Mouse (Mus musculus): ENCODE measurements at regions not wholly inside any gene's neighbourhood (a gene's known extent, or its start where the extent isn't known, plus 50 kb on each side); places are given as distances from the start of the nearest gene placed in this dataset.
"Not testable (repeated sequence)": the region's sequence is repeated elsewhere in the genome, so short reads cannot be mapped to it uniquely, and the experiment has no call there.

DNA sequence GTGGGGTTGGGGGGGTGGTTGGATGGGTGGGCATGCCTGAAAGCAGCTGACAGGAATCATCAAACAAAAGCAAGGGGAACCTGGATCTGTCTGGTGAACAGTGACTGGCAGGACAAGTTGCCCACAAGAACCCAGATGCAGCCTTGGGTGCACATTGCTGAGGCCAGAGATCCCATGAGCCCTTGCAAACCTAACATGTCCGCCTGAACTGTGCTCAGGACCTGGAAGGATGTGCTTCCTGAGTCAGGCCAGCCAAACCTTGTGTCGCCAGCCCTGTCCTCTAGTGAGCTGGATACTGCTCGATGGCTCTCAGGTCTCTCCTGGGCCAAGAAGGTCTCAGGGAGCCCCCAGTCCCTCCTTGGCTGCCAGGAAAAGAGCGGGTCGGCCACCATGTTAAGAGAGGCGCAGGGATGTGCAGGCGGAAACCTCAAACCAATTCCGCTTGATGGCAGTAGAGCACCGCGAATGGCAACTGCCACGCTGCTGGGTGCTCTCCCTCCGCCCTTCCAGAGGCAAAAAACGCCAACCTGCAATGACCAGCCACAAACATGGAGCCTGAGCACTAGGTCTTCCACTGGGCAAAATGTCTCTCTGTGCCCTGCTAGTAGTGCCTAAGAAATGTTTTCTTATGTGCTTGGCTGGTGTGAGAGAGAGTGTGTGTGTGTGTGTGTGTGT lies 140.2 kb downstream of the Pls3 start:
- DNase-seq (ENCODE audit: low spot score) = peak; percentile 26

DNA sequence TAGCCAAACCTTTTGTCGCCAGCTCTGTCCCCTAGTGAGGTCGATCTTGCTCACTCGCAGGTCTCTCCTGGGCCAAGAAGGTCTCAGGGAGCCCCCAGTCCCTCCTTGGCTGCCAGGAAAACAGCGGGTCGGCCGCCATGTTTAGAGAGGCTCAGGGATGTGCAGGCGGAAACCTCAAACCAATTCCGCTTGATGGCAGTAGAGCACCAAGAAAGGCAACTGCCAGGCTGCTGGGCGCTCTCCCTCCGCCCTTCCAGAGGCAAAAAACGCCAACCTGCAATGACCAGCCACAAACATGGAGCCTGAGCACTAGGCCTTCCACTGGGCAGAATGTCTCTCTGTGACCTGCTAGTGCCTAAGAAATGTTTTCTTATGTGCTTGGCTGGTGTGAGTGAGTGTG lies 141.3 kb downstream of the Pls3 start:
- DNase-seq (ENCODE audit: low spot score) = peak; percentile 49

DNA sequence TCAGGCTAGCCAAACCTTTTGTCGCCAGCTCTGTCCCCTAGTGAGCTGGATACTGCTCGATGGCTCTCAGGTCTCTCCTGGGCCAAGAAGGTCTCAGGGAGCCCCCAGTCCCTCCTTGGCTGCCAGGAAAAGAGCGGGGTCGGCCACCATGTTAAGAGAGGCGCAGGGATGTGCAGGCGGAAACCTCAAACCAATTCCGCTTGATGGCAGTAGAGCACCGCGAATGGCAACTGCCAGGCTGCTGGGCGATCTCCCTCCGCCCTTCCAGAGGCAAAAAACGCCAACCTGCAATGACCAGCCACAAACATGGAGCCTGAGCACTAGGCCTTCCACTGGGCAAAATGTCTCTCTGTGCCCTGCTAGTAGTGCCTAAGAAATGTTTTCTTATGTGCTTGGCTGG lies 145.2 kb downstream of the Pls3 start:
- DNase-seq (ENCODE audit: low spot score) = not testable (repeated sequence)

DNA sequence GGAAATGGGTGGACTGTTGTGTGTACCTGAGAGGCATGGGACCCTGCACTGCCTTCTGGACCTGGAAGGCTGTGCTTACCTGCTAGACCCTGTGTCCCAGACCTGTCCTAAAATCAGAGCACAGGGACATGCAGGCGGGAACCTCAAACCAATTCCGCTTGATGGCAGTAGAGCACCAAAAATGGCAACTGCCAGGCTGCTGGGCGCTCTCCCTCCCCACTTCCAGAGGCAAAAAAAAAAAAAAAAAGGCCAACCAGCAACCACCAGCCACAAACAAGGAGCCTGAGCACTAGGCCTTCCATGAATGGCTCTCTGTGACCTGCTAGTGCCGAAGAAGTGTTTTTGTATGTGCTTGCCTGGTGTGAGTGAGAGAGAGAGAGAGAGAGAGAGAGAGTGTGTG lies 146.5 kb downstream of the Pls3 start:
- DNase-seq (ENCODE audit: low spot score) = no peak

DNA sequence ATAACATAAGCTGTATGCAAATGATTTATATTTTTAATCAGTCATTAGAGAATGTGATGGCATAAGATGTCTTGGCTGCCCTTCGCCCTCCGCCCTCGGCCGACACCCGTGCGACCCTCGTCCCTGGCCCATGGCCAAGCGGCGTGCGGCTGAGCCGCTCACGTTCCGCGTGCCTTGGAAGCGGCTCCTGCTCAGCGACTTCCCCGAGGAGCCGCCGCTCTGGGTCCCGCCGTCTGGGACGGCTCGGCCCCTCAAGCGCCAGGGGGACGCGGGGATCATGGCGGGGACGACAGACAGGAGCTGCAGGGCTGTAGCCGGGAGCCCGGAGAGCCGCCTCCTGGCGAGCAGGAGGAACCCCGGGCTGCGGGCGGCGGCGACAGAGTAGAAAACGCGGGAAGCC lies 145.5 kb upstream of the Rab39b start:
- not testable (repeated sequence) for DNase-seq (ENCODE audit: low spot score)

DNA sequence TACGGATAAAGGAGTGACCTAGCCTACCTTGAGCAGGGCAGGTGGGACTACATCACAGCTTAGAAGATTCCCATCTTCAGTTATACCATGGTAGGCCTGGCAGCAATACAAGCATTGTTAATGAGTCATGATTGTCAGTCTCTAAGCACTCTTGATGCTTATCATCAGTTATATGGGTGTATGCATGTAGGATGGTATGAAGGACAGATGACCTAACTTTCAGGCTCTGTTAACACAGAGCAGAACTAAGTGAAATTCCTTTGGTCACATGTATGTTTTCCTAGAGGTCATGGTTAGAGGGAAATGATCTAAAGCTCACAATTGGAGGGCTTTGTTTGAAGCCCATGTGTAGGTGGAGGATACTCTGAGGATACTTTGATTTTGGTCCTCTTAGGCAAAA lies 121.9 kb upstream of the Rab39b start:
- DNase-seq (ENCODE audit: low spot score) = no peak

DNA sequence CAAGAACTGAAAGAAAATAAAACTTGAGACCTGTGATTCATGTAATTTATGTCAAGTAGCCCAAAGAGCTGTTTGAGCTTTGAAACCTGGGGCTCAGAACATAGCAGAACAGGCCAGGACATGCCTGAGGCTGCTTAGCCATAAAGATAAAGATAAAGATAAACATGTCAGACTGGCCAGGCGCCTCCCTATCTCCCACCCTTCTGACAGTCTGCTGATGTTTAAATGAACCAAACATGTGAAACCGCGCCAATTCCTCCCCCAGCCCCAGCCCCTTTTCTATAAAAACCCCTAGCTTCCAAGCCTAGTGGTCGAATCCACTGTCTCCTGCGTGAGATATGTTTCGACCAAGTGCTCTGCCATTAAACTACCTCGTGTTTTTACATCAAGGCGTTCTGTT lies 97.2 kb upstream of the Rab39b start:
- DNase-seq (ENCODE audit: low spot score) = not testable (repeated sequence)

DNA sequence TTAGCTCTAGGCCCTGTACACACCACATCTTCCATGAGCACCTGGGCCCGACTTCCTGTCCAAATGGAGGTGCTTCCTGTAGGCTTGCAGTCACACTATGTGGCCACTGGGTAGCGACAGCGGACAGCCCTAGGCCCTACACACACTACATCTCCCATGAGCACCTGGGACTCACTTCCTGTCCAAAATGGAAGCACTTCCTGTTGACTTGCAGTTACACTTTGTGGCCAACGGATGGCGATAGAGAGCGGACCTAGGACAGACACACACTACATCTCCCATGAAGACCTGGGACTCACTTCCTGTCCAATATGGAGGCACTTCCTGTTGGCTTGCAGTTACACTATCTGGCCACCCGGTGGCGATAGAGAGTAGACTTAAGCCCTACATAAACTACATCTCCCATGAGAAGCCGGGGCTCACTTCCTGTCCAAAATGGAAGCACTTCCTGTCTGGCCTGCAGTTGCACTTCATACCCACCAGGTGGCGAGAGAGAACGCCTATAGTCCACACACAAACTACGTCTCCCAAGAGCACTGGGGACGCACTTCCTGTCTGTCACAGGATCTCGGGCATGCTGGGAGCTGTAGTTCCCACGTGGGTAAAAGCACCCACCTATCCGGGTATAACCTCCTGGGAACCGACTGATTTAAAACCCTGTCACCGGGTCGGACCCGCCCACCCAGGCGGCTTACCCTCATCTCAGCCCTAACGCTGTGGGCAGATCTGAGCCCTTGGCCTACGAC lies 96.1 kb upstream of the Rab39b start:
- DNase-seq (ENCODE audit: low spot score) = peak; percentile 95

DNA sequence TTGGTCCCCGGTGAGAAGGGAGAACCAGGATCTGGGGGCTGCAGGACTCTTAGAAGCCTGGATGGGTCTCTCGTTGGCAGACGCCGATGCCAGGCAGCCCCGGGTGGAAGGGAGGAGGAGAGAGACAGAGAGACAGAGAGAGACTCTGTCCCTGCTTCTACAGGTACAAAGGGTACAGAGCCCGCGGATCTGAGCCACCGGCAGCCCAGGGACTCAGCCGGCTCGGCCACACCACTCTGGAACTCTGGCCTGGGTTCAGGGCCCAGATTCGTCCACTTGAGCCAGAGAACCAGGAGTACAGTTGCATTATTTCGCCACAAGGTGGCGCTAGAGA lies 95.5 kb upstream of the Rab39b start:
- no peak for DNase-seq (ENCODE audit: low spot score)

DNA sequence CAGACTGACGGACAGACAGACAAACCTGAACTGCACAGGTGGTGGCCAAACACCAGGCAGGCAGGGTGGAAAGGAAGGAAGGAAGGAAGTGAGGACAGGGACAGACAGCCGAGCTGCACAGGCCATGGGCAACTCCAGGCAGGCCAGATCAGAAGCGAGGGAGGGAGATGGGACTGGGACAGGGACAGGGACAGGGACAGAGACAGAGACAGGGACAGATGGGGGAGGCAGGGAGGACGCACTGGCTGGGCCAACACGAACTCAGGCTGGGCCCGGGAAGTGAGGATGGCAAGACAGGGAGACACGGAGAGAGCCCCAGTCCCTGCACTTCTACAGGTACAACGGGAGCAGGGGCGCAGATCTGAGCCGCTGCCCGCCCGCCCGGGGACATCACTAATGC lies 94.9 kb upstream of the Rab39b start:
- peak; percentile 2 for DNase-seq (ENCODE audit: low spot score)

DNA sequence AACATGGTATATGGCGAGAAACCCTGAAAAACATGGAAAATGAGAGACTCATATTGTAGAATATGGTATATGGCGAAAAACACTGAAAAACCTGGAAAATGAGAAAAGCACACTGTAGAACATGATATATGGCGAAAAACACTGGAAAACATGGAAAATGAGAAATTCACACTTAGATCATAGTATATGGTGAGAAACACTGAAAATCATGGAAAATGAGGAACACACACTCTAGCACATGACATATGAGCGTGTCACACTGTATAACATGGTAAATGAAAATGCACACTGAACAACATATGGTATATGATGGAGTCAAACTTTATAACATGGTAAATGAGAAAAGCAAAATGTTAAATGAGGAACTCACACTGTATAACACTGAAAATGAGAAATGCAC lies 89.6 kb upstream of the Rab39b start:
- no peak for DNase-seq (ENCODE audit: low spot score)

DNA sequence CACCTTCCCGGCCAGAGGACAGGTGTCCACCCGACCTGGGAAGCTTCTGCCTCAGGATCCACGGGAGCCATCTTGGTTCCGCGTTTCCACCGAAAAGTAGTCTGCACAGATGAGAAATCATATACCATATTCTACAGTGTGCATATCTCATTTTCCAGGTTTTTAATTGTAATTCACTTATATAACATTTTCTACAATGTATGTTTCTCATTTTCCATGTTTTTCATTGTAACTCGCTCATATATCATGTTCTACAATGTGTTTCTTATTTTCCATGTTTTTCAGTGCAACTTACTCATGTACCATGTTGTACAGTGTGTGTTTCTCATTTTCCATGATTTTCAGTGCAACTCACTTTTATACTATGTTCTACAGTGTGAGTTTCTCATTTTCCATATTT lies 65.4 kb upstream of the Rab39b start:
- DNase-seq (ENCODE audit: low spot score) = no peak

Data from thymus, postnatal 0 days (tissue).